Mouse (Mus musculus) right cerebral cortex, postnatal 36 days (tissue): ENCODE data around the gene Commd1.

Source experiments
- DNase-seq, 2 experiments: peaks; one replicate each; pipeline ENCODE4 v3.0.0; 2022; ENCODE audit warnings: low spot score in 2 of 2, mixed read lengths in 1 of 2

Gene Commd1

GRCm38 (mm10) chr11:22891876-22892275 is 90.3 kb downstream of the Commd1 start:
- no peak for DNase-seq

- no peak for DNase-seq
Measured at GRCm38 (mm10) chr11:22891242-22891641, 90.9 kb downstream of the Commd1 start.

GRCm38 (mm10) chr11:22889224-22889623 is 93.0 kb downstream of the Commd1 start:
- peak; percentile 36 to 56 for DNase-seq

GRCm38 (mm10) chr11:22886991-22887390 is 95.2 kb downstream of the Commd1 start:
- DNase-seq, result no peak

- no peak for DNase-seq
Measured at GRCm38 (mm10) chr11:22885350-22885749, 96.8 kb downstream of the Commd1 start.

- no peak for DNase-seq
Measured at GRCm38 (mm10) chr11:22883676-22884075, 98.5 kb downstream of the Commd1 start.

- DNase-seq, result no peak
Measured at GRCm38 (mm10) chr11:22882926-22883325, 99.3 kb downstream of the Commd1 start.

GRCm38 (mm10) chr11:22880383-22881172 is 101.6 kb downstream of the Commd1 start:
- no peak for DNase-seq

GRCm38 (mm10) chr11:22879645-22880044 is 102.5 kb downstream of the Commd1 start:
- DNase-seq, result no peak

GRCm38 (mm10) chr11:22876680-22877330 is 105.4 kb downstream of the Commd1 start:
- DNase-seq, result no peak

GRCm38 (mm10) chr11:22875279-22875678 is 106.9 kb downstream of the Commd1 start:
- no peak for DNase-seq

- no peak for DNase-seq
Measured at GRCm38 (mm10) chr11:22874747-22875146, 107.4 kb downstream of the Commd1 start.

GRCm38 (mm10) chr11:22873383-22873782 is 108.8 kb downstream of the Commd1 start:
- no peak for DNase-seq

- DNase-seq, result no peak
Measured at GRCm38 (mm10) chr11:22872307-22872680, 109.9 kb downstream of the Commd1 start.

GRCm38 (mm10) chr11:22871628-22872306 is 110.4 kb downstream of the Commd1 start:
- no peak for DNase-seq

- no peak for DNase-seq
Measured at GRCm38 (mm10) chr11:22868582-22868981, 113.6 kb downstream of the Commd1 start.

- no peak for DNase-seq
Measured at GRCm38 (mm10) chr11:22867691-22868090, 114.5 kb downstream of the Commd1 start.

GRCm38 (mm10) chr11:22865635-22866246 is 116.4 kb downstream of the Commd1 start:
- no peak for DNase-seq

GRCm38 (mm10) chr11:22864305-22865060 is 117.7 kb downstream of the Commd1 start:
- no peak for DNase-seq

GRCm38 (mm10) chr11:22863581-22863980 is 118.6 kb downstream of the Commd1 start:
- no peak for DNase-seq

- DNase-seq, result no peak
Measured at GRCm38 (mm10) chr11:22861315-22861714, 120.9 kb downstream of the Commd1 start.
